Mouse (Mus musculus) gastrocnemius, postnatal 4 days (tissue): ENCODE measurements around the gene Fgfrl1. TPM values are rescaled to one million over a fixed set of nuclear protein-coding genes. Genes with fewer than 3 reads are reported as not detected.

Source experiments
- DNase-seq, 2 experiments: peaks; one replicate each; pipeline ENCODE4 v3.0.0; 2021 to 2022; ENCODE audit warnings: low spot score in 2 of 2, mixed read lengths in 2 of 2
- total RNA-seq, 2 experiments: library from RNA; stranded (reverse); gene quantifications; 2 replicates each; pipeline ENCODE4 v1.2.3; 2021

Fgfrl1 gene
- total RNA-seq, 2 experiments from 2014 or later, result 172 to 194 TPM

GRCm38 (mm10) chr5:108662772-108663171 lies 29.4 kb upstream of the Fgfrl1 start:
- no peak for DNase-seq

GRCm38 (mm10) chr5:108665066-108665465 lies 27.1 kb upstream of the Fgfrl1 start:
- no peak for DNase-seq

GRCm38 (mm10) chr5:108667370-108667769 lies 24.8 kb upstream of the Fgfrl1 start:
- no peak for DNase-seq

GRCm38 (mm10) chr5:108668387-108668932 lies 23.7 kb upstream of the Fgfrl1 start:
- no peak for DNase-seq

- peak; percentile 68 to 86 for DNase-seq
Measured at GRCm38 (mm10) chr5:108668977-108669936, 22.9 kb upstream of the Fgfrl1 start, which contains the start of gene Dgkq. Gene Dgkq (minus strand): TSS chr5:108669672.

GRCm38 (mm10) chr5:108669986-108670385 lies 22.2 kb upstream of the Fgfrl1 start:
- no peak for DNase-seq

GRCm38 (mm10) chr5:108670785-108671184 lies 21.4 kb upstream of the Fgfrl1 start:
- no peak for DNase-seq

GRCm38 (mm10) chr5:108671757-108672156 lies 20.4 kb upstream of the Fgfrl1 start:
- no peak for DNase-seq

GRCm38 (mm10) chr5:108674624-108675023 lies 17.6 kb upstream of the Fgfrl1 start:
- DNase-seq, result no peak

GRCm38 (mm10) chr5:108675251-108675816 lies 16.8 kb upstream of the Fgfrl1 start, which contains the start of gene Slc26a1:
Gene Slc26a1 (minus strand): TSS chr5:108675569.
- DNase-seq, result no peak

- no peak for DNase-seq
Measured at GRCm38 (mm10) chr5:108676772-108677498, 15.2 kb upstream of the Fgfrl1 start.

- DNase-seq, result peak in 1 of 2 experiments; percentile 62
Measured at GRCm38 (mm10) chr5:108677605-108678295, 14.4 kb upstream of the Fgfrl1 start.

- DNase-seq, result no peak
Measured at GRCm38 (mm10) chr5:108678296-108678854, 13.8 kb upstream of the Fgfrl1 start.

GRCm38 (mm10) chr5:108679909-108680308 lies 12.3 kb upstream of the Fgfrl1 start:
- no peak for DNase-seq

- DNase-seq, result no peak
Measured at GRCm38 (mm10) chr5:108680871-108681270, 11.3 kb upstream of the Fgfrl1 start.

- DNase-seq, result no peak
Measured at GRCm38 (mm10) chr5:108689091-108689490, 3.1 kb upstream of the Fgfrl1 start.

- no peak for DNase-seq
Measured at GRCm38 (mm10) chr5:108691152-108691551, 1.0 kb upstream of the Fgfrl1 start.

- peak; percentile 70 to 90 for DNase-seq
Measured at GRCm38 (mm10) chr5:108693872-108694288, 1.7 kb downstream of the Fgfrl1 start.

- DNase-seq, result peak in 1 of 2 experiments; percentile 52
Measured at GRCm38 (mm10) chr5:108694352-108695261, 2.4 kb downstream of the Fgfrl1 start.
